Mouse (Mus musculus): Measurements from ENCODE around the gene Cdh4.

Gene Cdh4

GRCm38 (mm10) chr2:179792426-179793133 lies 350.3 kb downstream of the Cdh4 start:
- DNase-seq (ENCODE audit: low spot score in 2 of 2): no peak

DNA sequence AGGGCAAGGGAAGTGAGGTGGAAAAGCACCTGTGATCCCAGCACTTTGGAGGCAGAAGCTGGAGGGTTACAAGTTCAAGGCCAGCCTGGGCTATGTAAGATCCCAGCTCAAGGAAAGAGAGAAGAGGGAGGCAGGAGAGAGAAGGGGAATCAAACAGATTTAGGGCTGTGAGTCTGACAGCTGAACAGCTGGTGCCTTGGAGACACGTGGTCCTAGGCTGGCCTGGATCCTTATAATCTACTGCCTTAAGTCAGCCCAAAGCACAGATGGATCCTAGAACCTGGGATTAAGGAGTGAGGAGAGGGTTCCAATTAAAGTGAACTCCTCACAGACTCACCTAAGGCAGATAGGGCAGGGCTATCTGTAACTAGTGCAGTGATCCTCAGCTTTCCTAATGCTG lies 352.1 kb downstream of the Cdh4 start:
- DNase-seq (ENCODE audit: low spot score in 2 of 2): no peak

DNA sequence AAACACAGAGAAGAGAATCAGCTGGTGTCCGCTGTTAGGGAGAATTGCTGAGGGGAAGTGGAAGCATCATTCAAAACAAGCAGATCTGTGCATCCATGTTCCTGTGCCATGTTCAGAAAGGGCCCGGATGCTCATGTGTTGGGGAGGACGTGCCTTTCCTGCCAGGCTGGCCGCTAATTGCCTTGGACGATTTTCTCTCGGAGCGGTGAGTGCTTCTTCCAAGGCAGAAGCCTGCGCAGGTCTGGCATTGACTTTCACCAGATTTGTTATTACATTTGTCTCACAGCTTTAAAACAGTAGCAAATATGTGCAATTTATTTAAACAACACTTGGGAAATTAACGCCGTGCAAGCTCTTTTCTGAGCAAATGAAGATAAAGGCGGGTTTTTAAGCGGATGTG lies 353.2 kb downstream of the Cdh4 start:
- no peak for DNase-seq (ENCODE audit: low spot score in 2 of 2)

DNA sequence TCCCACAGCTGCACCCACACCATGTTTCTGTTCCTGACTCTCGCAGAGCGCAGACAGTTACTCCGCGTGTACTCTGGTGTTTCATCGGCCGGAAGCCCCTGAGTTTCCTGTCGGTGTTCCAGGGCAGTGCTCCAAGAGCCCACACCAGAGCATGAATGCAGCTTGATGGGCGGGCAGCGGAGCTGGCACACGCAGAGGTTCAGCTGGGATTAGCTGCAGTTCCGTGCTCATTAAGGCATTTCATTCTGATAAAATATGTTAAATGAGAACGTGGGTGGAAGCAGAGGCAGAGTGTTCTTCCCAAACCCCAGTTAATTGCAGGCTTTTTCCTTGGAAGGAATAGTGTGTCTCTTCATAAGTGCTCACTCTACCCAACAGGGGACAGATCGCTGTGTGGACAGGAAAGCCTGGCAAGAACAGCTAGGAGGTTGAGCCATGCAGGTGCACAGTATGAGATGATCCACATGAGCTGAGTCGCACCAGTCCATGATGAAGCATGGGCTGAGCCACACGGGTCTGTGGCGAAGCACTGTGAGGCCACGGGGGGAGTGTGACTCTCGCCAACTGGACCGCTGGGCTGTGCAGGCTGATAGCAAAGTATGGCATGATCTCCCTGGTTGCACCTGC lies 357.8 kb downstream of the Cdh4 start:
- DNase-seq (ENCODE audit: low spot score in 2 of 2): no peak

DNA sequence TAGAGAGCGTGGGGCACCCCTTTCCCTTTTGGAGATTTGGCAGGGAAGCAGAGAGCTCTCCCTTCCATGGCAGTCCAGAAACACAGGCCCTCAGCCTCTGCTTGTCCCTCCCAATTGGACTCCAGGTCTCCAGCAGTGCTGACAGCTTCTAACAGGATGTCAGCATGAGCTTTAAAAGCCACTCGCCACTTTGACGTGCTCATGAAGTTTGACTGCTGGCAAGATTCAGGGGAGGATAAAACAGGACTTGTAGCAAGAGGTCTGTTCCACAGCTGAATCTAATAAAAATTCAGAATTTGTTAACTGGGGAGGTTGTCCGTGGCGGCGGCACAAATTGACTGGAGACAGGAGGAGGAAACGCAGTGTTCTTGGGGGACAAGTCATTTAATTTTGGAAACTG lies 358.8 kb downstream of the Cdh4 start:
- DNase-seq (ENCODE audit: low spot score in 2 of 2): no peak

GRCm38 (mm10) chr2:179802411-179802810 lies 360.2 kb downstream of the Cdh4 start:
- DNase-seq (ENCODE audit: low spot score in 2 of 2): no peak

DNA sequence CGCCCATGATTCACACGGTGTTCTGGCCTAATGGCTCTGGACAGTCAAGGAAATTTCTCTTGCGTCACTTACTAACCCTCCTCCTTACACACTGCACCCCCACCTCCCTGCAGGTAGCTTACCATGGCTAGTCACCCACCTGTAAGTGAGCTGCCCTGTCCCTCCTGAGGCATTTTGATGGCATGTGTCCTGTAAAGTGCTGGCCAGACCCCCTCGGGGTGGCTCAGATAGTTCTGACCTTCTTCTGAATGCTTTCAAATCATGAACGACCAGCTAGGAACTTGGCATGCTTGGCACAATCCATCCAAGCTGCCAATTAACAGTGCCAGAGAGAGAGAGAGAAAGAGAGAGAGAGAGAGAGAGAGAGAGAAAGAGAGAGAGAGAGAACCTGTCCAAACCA lies 368.9 kb downstream of the Cdh4 start:
- DNase-seq (ENCODE audit: low spot score in 2 of 2): no peak

DNA sequence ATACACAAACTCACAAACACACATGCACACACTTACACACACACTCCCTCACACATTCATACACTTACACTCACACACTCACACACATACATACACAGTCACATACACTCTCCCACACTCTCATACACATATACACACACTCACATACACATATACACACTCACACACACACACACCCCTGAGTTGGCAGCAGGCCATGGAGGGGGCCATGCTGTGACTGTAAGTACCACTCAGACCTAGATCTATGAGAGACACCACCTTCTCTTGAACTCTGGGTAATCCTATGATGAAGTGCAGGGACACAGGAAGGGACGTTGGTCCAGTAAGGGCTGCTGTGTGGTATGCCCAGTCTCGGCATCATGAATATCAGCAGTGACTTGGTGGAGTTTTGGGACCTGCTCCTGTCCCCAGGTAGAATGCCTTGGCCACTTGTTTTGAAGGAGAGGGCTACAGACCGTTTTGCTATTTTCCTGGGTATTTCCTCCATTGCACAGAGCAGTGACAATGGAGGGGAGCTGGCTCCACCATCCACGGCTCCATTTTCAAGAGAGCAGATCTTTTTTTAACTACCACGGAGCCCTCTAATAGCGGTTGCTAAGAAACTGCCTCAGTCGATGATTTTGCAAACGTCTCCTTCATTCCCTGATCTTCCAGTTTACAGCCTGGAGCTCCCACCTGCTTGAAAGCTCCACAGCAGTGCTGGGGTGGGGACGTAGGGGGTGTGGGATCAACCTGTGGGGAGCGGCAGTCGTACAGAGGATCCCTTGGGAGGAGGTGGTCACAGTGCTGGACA lies 371.0 kb downstream of the Cdh4 start:
- DNase-seq (ENCODE audit: low spot score in 2 of 2): no peak

GRCm38 (mm10) chr2:179824776-179825326 lies 382.6 kb downstream of the Cdh4 start:
- DNase-seq (ENCODE audit: low spot score in 2 of 2): no peak

DNA sequence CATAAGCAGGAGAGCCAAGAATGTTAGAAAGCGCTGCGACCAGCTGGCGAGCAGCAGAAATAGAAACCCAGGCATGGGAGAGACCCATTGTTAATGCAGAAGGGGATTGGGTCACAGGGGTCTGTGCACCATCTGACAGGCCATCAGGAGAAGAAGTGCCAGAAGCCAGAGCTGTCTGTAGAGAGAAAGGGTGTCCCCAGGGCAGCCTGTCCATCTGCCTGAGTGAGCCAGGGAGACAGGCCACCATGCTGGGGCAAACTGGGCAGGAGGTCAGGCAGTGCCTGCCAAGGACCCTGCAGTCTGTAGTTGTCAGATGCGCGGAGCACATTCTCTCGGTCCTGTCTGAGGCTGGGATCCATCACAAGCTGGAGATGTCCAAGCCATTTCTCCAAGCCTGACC lies 386.7 kb downstream of the Cdh4 start:
- no peak for DNase-seq (ENCODE audit: low spot score in 2 of 2)

GRCm38 (mm10) chr2:179829972-179830371 lies 387.7 kb downstream of the Cdh4 start:
- DNase-seq (ENCODE audit: low spot score in 2 of 2): no peak

DNA sequence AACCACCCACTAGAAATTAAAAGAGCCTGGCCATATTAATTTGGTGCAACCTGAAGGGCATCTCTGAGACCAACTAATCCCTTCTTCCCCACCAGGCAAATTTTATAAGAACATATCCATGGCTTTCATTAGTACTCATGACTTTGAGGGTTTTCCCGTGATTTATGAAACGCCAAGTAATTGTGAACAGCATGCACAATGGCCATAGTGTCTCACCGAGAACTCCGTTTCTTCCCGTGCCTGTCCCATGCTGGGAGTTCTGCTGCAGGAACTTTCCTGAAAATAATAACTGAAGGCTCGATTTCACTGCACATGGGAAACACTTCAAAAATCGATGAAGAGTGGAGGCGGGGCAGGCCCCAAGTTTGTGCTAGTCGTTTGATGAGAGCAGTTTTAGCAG lies 392.7 kb downstream of the Cdh4 start:
- DNase-seq (ENCODE audit: low spot score in 2 of 2): no peak

- no peak for DNase-seq (ENCODE audit: low spot score in 2 of 2)
These were observed 393.3 kb downstream of the Cdh4 start for GRCm38 (mm10) chr2:179835570-179835969.

- DNase-seq (ENCODE audit: low spot score in 2 of 2): no peak
These were observed 395.0 kb downstream of the Cdh4 start for GRCm38 (mm10) chr2:179837186-179837585.

GRCm38 (mm10) chr2:179838036-179838435 lies 395.8 kb downstream of the Cdh4 start:
- DNase-seq (ENCODE audit: low spot score in 2 of 2): no peak

GRCm38 (mm10) chr2:179842610-179843389 lies 400.6 kb downstream of the Cdh4 start:
- no peak for DNase-seq (ENCODE audit: low spot score in 2 of 2)

- DNase-seq (ENCODE audit: low spot score in 2 of 2): no peak
These were observed 407.5 kb downstream of the Cdh4 start for GRCm38 (mm10) chr2:179849732-179850131.

DNA sequence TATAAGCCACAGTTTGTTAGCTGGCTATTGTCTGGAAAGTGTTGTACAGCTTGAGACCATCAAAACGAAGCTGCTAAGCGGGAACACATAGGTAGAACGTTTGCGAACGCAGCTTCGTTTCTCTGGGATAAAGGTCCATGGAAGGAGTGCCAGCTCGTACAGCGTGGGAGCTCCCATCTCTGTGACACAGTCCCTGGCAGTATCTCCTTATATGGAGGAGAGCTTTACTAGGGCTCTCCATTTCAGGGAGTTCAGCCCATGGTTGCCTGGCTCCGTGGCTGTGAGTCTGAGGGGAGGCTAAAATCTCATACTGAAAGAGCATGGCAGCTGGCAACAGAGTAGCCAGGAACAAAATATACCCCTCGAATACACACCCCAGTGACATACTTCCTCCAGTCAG lies 409.9 kb downstream of the Cdh4 start:
- DNase-seq (ENCODE audit: low spot score in 2 of 2): no peak

DNA sequence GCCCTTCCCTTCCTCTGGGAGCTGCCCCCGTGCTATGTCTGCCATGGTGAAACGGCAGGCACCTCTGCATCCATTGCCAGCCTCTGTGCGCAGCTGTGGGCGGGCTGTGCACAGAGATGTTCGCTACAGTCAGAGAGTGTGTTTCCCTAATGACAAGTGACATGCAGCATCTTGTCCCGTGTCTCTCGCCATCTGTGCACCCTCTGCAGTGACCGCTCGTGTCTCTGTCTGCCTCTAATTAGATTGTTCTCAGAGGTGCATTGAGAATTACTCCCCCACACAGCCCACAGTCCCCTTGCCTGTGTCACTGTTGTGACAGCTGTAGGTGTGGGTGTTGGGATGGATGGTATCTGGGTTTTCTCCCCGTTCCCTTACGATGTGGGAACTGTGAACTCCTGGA lies 410.6 kb downstream of the Cdh4 start:
- no peak for DNase-seq (ENCODE audit: low spot score in 2 of 2)

DNA sequence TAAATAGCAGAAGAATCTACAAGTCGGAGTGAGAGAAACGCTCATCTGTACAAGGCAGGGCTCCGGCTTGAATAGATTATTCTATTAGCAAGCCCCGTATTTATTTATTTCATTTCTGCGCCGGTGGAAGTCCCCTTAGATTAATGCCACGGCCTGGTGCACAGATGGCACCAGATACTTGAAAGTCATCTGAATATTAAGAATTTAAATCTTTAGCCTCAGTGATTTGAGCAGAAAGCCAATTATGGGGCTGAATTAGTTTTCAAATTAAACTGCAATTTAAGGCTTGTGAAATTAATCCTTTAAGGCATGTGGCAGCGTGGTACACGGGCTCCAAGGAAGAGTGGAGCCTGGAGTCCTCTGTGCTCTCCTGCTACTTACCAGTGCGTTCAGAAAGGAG lies 411.7 kb downstream of the Cdh4 start:
- DNase-seq (ENCODE audit: low spot score in 2 of 2): no peak

DNA sequence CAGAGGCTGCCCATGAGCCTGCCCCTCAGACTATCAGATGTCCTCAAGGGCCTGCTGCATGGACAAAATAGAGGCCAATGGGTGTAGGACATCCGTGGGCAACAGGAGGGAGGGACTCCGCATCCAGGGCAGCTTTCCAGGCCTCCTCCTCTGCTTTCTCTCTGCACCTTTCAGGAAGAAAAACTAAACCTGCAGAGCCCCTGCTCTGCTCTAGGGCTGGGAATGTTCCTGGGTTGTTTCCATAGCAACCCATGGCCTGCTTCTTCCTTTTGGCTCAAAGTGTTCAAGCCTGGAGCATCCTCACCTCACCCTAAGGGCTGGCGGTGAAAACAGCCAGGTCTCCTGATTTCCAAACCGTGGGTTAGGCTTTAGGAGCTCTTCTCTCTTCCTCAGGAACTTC lies 414.9 kb downstream of the Cdh4 start:
- no peak for DNase-seq (ENCODE audit: low spot score in 2 of 2)

DNA sequence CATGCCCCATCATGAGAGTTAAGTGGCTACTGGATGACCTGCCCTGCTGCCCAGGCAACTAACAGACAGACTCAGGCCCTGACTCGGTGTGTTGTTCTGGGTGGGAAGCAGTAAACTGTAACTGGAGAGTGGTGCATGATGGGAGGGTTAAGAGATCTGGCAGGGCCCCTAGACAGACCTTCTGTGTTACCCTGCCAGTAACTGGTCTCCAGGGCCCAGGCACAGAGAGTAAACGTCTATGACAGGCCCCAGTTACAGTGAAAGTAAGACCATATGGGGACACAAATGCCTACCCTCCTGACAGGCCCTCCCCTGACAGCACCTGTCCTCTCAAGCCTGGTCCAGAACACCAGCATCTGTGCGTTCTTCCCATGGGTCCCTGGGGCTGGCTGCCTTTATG lies 420.4 kb downstream of the Cdh4 start:
- DNase-seq (ENCODE audit: low spot score in 2 of 2): no peak

Data from spleen, postnatal 36 days (tissue).